Mouse (Mus musculus): ENCODE data around the gene Tyms.

The Tyms gene

DNA sequence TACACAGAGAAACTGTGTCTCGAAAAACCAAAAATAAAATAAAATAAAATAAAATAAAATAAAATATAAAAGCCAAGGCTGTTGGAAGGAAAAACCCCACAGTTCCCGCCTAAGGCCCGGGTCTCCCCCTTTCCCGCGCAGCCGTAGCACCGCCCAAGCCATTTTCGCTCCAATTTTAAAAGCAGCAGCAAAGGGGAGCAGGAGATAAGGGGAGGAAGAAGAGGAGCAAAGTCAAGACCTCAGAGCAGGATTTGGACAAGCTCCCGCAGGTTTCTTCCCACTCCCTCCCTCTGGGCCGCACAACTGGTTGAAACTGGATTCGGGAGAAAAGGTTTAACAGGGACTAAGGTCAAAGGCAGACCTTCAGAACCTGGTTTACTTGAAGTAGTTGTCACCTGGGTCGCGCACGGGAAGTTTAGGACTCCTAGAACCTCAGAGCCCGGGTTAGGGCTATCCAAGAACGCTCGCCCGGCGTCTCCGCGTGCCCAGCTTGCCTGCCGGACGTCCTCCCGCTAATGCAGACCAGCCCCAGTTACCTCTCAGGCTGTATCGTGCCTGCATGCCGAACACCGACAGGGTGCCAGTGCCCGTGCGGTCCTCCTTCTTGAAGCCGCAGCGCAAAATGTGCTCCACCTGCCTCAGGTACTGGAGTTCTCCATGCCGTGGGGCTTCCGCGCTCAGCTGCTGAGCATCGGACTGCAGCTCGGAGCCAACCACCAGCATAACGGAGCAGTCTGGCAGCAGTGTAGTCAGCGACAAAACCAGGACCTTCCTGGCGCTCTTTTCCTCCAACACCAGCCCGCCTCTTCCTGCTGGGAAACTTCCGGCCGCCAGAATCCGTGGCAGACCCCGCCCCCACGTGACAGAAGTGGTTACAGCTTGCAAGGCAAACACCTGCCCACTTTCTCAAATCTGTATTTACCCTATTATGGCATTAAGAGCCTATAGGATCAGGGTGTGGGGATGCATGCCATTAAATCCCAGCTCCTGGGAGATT lies at the start of gene Tyms:
Tyms (minus strand) TSS at position 793 of the 997 bp plus-strand sequence.
- peak; percentile 94 for DNase-seq (ENCODE audit: low read depth)

DNA sequence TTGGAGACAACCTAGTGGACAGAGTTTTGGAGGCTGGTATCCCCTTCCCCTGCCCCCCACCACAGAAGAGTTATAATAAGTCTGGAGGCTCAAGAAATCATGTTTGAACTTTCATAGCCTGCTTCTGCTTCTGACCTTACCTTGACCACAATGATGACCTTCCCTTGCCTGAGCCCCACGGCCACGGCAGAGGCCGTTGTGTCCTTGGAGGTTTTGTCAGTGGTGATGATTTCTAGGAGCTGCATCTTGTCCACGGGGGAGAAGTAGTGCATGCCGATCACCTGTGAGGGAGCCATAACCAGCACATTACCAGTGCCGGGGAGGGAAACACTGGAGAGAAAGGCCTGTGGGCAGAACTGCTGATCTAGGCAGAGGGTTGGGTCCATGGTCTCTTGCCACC lies 49.1 kb upstream of the Tyms start:
- no peak for DNase-seq (ENCODE audit: low read depth)

DNA sequence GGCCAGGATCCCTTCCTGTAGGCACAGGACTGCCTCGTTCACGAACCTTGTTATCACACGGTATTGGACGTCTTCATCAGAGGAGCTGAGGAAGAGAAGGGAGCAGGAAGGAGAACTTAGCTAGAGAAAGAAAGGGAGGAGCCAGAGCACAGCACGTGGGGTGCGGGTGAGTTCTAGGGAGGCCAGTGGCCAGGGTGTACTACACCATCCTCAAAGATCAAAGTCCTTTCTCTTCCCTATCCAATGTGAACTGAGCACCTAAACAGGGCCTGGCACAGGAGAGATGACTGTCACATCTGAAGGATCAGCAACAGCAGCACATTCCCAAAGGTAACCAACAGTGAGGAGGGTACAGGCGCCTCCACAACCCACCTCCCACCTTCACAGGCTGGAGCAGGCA lies 46.7 kb upstream of the Tyms start:
- no peak for DNase-seq (ENCODE audit: low read depth)

DNA sequence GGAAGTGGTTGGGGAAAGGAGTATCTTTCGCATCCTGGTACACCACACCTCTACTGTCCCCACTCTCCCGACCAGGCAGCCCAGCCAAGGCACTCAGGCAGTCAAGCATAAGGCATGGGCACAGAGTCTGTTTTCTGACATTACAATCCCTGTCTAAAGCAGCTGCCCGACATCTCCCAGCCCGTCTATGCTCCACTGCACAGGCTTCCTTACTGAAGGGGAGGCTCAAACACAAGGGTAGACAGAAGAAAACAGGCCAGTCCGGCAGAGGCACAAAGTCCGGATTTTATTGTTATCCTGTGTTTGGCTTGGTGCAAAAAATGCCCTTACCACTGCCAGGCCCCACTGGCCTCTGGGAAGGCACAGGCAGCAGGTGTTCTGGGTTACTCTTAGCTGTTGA lies 45.7 kb upstream of the Tyms start:
- no peak for DNase-seq (ENCODE audit: low read depth)

DNA sequence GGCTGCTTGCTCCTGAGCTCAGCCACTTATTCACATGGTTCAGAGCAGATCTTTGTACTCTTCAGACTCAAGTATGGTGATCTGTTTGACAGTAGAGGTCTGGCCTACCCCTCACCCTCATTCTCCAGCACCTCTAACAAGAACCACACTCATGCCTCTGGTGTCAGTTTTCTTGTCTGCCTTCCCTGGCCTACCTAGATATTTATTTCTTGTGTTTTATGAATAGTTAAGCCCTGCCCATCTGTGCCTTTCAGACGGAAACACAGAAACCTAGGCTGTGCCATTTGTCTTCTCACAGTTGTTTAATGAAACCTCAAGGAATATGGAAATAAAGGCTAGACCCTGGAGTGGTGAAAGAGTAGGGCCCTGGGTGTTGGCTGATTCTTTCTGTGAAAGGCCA lies 44.6 kb upstream of the Tyms start:
- DNase-seq (ENCODE audit: low read depth) = no peak

DNA sequence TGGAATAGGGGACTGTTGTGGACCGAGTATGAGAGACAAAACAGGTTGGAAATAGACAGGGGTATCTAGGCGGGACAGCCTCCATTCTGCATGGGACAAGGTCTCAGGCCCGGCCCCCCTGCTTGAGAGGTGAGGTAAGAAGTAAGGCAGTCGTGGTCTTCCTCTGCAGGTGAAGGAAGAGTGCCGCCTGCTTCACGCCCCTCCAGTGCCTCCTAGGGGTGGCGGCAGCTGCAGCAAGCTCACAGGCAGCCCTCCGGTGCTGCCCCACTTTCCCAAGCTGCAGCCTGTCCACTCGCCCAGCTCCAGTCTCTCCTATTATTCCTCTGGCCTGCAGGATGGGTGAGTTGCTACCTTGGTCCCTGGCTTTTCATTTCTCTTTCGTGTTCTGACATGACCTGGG lies 42.3 kb upstream of the Tyms start:
- no peak for DNase-seq (ENCODE audit: low read depth)

DNA sequence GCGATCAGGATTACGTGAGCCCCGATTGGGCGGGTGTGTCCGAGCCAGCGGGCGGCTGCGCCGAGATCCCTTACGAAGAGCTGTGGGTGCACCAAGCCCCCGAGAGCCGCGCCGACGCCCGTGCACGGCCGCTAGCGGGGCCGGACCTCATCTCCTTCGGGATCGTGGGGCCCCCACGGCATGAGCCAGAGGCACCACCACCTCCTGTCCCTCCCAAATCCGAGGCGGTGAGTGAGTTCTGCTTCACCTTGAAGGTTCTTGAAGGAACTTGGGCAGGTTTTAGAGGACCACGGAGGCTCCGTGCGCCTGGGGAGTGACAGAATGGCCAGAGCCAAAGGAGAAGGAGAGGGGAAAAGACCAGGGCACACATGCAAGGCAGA lies 41.3 kb upstream of the Tyms start:
- DNase-seq (ENCODE audit: low read depth) = no peak

DNA sequence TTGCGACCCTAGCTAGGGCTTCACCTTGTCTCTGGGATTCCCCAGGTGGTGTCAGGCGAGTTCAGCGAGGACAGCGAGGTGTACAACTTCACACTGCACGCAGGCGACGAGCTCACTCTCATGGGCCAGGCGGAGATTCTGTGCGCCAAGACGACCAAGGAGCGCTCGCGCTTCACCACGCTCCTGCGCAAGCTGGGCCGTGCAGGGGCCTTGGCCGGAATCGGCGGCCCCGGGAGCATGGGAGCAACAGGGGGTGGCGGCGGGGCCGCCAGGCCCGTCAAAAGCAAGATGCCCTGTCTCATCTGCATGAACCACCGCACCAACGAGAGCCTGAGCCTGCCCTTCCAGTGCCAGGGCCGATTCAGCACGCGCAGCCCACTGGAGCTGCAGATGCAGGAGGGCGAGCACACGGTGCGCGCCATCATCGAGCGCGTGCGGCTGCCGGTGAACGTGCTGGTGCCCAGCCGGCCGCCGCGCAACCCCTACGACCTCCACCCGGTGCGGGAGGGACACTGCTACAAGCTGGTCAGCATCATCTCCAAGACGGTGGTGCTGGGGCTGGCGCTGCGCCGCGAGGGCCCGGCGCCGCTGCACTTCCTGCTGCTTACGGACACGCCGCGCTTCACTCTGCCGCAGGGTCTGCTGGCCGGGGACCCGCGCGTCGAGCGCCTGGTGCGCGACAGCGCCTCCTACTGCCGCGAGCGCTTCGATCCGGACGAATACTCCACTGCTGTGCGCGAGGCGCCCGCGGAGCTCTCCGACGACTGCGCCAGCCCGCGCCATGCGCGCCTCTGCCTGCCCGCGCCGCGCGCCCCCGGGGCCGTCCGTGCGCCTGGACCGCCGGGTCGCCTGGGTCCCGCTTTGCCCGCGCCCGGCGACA lies 40.7 kb upstream of the Tyms start:
- DNase-seq (ENCODE audit: low read depth) = no peak

DNA sequence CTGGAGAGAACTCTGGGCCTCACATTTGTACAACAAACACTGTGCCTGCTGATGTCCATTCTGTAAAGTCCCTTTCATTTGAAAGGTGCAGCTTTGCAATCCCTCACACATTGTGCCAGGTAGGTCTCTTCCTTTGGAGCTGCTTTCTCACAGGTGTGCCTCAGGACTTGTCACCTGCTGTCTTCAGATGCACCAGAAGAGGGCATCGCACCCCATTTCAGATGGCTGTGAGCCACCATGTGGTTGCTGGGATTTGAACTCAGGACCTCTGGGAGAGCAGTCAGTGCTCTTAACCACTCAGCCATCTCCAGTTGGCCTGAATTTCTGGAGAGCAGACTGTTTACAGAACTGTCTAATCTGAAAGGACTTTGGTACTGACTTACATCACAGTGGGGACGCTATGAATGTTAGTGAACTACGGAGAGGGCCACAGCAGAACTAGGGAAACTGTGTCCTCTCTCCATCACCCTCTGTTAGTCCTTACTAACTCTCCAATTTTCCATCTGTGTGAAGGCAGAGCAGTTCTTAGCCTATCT lies 39.2 kb upstream of the Tyms start:
- no peak for DNase-seq (ENCODE audit: low read depth)

DNA sequence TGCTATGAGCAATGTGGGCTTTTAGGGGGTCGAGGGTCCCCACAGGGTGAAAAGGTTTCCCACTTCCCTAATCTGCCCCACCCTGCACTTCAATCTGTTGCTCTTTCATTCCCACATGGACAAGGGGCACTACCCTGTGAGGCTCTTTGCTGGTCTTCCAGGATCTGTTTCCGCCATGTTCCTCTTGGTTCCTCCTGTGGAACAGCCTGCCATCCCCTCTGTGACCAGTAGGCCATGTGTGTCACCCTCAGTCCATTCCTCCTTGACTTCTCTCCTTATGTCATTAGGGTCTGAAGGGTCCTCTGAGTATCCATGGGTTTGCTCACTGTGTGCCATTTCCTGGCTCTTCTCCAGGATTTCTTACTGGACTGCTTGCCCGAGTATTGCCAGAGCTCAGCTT lies 38.4 kb upstream of the Tyms start:
- no peak for DNase-seq (ENCODE audit: low read depth)

DNA sequence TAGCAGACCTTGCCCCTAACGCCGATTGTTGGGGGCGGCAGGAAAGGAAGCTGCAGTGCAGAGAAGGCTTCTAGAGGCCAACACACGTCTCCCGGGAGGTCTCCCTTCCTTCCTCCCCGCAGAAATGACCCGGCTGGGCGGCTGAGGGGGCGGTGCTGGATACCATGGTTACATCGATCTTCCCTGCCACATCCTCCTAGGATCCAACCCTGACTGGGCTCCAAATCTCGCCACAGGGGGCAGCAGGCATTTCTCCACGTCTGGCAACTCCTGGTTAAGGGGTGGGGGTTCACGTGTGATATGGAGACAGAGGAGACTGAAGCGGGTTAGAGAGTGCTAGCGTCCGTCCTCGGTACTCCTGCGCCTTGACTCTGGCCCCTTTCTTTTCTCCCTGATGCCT lies 37.7 kb upstream of the Tyms start:
- no peak for DNase-seq (ENCODE audit: low read depth)

DNA sequence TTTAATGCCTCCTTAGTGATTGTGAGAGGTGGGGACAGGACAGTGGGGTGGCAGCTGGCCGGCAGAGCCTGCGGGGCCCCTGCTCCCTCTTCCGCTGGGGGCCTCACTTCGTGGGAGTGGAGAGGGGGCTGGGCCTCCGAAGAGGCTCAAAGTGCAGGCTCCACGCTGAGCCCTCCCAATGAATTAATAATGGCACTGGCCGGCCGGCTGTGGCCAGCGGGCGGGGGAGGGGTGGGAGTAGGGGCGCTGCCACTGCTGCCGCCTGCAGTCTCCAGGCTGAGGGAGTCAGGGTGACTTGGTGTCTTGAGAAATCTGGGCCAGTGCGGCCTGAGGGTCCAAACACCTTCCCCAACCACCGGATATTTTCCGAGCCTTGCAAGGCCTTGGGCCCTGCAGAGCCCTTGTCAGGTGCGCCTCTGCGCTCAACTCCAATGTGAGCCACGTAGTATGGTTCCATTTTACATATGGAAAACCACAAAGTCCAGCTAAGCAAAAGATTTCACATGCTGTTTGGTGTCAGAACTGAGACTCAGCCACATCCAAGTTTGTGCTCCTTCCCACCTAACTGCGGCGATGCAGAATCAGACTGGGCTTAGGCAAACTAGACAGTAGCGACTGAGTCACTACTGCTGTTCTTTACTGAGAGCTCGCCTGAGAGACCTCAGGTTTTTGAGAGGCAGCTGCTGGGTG lies 37.1 kb upstream of the Tyms start:
- no peak for DNase-seq (ENCODE audit: low read depth)

DNA sequence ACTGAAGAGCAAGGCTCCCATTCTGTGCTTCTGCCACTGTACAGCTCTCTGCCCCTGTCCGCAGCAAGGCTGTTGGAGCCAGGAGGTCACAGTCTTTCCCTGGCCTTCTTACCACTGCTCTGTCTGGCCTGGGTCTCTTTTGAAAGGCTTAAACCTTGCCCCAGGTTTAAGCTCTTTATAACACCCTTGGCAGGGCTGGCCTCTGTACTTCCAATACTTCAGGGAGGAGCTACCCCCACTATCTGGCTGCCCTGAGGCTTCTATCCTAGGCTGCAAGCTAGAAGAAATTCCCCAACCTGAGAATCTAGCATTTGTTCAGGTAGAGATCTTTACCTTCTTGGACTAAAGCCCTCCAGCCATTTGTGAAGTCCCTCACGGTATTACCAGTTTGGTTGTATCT lies 36.5 kb upstream of the Tyms start:
- no peak for DNase-seq (ENCODE audit: low read depth)

DNA sequence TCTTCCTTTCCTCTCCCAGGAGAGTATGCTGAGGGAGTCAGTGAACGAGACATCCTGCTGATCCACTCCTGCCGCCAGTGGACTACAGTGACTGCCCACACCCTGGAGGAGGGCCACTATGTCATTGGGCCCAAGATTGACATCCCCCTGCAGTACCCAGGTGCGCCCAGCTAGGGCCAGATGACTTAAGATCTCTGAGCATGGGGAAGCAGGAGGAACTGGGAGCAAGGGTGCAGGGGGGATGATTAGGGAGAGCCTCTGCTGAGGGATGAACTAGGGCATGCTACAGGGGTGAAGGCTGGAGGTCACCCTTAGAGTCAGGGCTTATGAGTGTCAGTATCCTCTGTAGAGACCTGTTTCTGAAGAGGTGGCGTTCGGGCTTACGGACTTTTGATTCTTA lies 34.8 kb upstream of the Tyms start:
- DNase-seq (ENCODE audit: low read depth) = no peak

DNA sequence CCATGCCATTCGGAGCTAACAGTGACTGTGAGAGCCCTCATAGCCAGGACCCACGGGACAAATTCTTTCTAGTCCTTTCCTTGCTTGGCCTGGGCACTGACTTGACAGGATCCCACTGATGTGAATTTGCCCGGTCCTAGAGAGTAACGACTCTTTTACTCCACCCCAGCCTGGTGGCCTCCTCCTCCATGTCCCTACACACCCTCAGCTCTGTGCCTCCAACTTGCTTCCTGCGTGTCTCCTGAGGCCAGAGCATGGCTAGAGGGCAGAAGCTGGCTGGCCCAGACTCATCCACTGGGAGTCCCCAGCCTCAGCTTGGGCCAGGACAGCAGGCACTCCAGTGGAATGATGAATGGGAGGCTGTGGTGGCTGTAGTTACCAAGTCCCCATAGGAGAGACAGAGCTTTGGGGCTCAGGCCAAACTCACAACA lies 34.2 kb upstream of the Tyms start:
- no peak for DNase-seq (ENCODE audit: low read depth)

DNA sequence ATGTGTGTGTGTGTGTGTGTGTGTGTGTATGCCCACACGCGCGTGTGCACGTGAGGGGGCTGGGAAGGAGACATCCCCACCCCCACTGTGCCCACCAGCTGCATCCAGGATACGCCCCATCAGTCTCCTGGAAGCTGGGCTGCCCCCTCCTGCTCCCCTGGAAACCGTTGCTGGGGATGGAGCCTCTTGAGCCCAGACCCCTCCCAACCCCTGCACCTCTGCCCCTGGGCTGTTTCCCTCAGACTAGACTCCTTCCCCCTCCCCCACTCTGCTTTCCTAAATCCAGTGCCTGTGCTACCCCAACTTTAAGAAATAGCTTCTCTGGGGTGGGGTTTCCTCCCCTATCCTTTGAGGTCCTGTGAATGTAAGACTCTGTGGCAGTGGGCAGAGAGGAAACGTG lies 33.8 kb upstream of the Tyms start:
- no peak for DNase-seq (ENCODE audit: low read depth)

DNA sequence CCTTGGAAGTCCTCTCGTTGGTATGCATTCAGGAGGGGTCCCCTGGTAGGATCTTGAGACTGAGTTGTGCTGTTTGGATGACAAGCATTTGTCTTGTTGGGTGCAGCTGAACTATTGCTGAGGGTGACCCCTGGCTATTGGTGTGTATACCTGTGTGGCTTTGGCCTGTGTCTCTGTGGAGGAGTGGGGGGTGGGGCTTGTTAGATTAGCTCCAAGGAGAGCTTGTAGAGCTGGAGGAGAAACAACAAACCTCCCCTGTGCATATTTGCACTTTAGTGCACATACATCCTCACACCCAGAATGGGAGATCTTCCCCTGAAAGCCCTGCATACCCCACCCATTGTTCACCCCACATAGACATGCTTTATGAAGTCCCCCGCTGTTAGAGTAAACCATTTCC lies 33.3 kb upstream of the Tyms start:
- DNase-seq (ENCODE audit: low read depth) = no peak

DNA sequence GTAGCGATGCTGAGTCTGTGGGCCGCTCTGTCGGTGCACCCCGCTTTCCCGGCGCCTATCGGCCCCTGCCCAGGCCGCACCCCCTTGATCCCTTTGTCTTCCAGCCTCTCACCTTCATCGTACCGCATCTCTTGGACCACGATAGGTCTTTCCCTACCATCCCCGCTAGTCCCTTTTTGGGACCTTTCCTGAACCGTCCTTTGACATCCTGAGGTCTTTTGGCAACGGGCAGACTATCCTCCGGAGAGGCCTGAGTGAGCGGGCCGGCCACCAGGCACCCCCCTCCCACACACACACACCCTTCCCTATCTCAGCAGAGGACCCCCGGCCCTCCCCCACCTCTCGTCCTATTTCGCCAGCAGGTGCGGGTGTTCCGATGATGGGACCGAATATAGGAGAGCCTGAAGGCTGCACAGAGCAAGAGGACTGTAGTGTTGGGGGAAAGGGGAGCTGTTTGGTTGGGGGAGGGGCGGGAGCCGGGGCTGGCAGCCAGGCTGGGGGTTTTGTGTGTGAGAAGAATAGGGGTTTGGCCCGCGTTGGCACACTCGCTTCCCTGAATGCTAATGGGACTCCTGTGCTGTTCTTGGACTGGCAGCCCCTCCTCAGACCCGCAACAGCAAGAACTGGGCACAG lies 32.4 kb upstream of the Tyms start, which contains the start of gene 3110082J24Rik:
3110082J24Rik (minus strand) TSS at position 419 of the 633 bp plus-strand sequence.
- DNase-seq (ENCODE audit: low read depth) = no peak

DNA sequence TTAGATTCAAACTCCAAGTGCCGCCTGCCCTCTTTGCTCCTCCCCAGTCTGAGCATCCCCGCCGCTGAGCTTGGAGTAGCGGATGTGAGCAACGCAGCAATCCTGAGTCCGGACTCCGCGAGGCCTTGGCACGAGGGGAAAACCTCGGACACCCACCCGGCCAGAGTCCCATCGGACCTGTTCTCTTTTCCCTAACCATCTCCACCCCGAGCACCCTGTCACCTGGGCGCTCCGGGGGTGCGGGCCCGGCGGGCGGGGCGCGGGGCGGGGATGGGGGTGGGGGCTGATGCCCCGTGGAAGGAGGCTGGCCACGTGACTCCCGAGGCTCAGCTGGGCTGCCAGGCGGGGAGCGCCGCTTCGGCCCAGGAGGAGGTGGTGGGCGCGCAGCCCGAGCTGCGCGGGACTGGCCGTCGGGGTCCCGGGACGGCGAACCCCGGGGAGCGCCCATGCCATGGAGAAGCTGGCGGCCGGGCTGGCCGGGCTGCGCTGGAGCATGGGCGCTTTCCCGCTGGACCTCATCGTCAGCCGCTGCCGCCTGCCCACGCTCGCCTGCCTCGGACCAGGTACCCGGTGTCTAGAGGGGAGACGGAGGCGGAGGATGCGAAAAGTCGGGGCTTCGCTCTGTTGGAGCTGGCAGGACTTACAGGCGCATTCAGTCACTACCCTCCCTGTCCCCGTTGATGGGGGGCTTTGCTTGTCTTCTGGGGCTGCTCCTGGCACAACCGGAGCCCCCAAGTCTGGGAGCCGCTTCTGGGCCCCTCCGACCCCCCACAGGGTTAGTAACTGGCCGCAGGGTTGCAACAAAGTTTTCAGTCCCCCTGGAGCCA lies 31.6 kb upstream of the Tyms start, which contains the start of gene Garem2:
Garem2 (plus strand) TSS at position 321 of the 827 bp plus-strand sequence.
- DNase-seq (ENCODE audit: low read depth) = no peak

DNA sequence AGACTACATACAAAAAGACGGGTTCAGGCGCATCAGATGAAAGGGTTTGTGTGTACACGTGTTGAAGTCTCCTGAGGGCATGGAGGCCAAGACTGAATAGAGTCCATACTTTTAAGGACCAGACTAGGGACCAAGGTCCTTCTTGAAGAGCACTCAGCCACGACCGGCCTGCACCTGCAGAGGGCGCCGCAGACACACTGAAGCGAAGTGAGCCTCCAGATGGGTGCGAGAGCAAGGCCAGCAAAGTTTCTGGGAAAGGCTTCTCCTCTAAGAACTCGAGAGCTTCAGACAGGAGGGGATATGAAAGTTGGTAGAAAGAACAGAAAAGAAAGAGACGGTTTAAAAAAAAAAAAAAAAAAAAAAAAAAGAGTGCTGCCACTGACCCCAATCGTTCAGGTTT lies 30.9 kb upstream of the Tyms start:
- DNase-seq (ENCODE audit: low read depth) = no peak

DNA sequence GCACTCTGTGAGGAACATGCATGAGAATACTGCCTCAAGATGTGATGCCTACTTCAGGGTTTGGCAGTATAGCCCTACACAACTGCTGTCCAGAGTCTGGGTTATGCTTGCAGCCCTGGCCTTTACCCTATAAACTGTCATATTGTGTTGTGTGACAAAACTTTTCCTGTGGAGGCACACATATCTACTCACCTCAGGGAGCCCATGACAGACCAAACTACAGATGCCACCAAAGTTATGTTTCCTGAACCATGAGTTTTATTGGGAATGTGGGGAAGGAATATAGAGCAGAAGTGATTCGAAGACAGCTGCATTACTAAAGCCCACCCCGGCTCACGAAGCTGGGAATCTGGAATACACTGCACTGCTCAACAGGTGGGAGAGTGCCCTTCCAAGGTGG lies 29.9 kb upstream of the Tyms start:
- no peak for DNase-seq (ENCODE audit: low read depth)
